Mouse (Mus musculus) gastrocnemius, postnatal 25 days (tissue): ENCODE results near the gene Sema3f. TPM values are rescaled to one million over a fixed set of nuclear protein-coding genes. Genes with fewer than 3 reads are reported as not detected.

Experiments used
- DNase-seq: peaks from one replicate; pipeline ENCODE4 v3.0.0; 2022
- total RNA-seq, 2 experiments: library from RNA; stranded (reverse); gene quantifications; 1 replicate in 1 of 2; 2 replicates in 1 of 2; pipeline ENCODE4 v1.2.3; 2021

The Sema3f gene
- total RNA-seq, 2 experiments from 2014 or later: 5.9 to 9.7 TPM

- DNase-seq: no peak
Observed at GRCm38 (mm10) chr9:107715632-107716031, 5.4 kb upstream of the Sema3f start.

GRCm38 (mm10) chr9:107714221-107714952 lies 4.1 kb upstream of the Sema3f start:
- DNase-seq: peak; percentile 49

- no peak for DNase-seq
Observed at GRCm38 (mm10) chr9:107709096-107709696, 1.1 kb downstream of the Sema3f start.

- no peak for DNase-seq
Observed at GRCm38 (mm10) chr9:107708439-107709095, 1.7 kb downstream of the Sema3f start.

- DNase-seq: no peak
Observed at GRCm38 (mm10) chr9:107707701-107708438, 2.4 kb downstream of the Sema3f start.

- DNase-seq: no peak
Observed at GRCm38 (mm10) chr9:107706781-107707211, 3.5 kb downstream of the Sema3f start.

- peak; percentile 71 for DNase-seq
Observed at GRCm38 (mm10) chr9:107703337-107704122, 6.7 kb downstream of the Sema3f start.

GRCm38 (mm10) chr9:107702606-107703185 lies 7.6 kb downstream of the Sema3f start:
- no peak for DNase-seq

- peak; percentile 78 for DNase-seq
Observed at GRCm38 (mm10) chr9:107701594-107701993, 8.7 kb downstream of the Sema3f start.

GRCm38 (mm10) chr9:107700114-107700571 lies 10.1 kb downstream of the Sema3f start:
- DNase-seq: peak; percentile 57

GRCm38 (mm10) chr9:107699376-107699980 lies 10.8 kb downstream of the Sema3f start:
- no peak for DNase-seq

GRCm38 (mm10) chr9:107698611-107699190 lies 11.6 kb downstream of the Sema3f start:
- DNase-seq: no peak

GRCm38 (mm10) chr9:107697811-107698521 lies 12.3 kb downstream of the Sema3f start:
- no peak for DNase-seq

GRCm38 (mm10) chr9:107696845-107697610 lies 13.2 kb downstream of the Sema3f start:
- no peak for DNase-seq

GRCm38 (mm10) chr9:107696106-107696479 lies 14.2 kb downstream of the Sema3f start:
- no peak for DNase-seq

GRCm38 (mm10) chr9:107695441-107696105 lies 14.7 kb downstream of the Sema3f start:
- DNase-seq: no peak

- peak; percentile 55 for DNase-seq
Observed at GRCm38 (mm10) chr9:107694627-107695026, 15.6 kb downstream of the Sema3f start.

- DNase-seq: no peak
Observed at GRCm38 (mm10) chr9:107693433-107693987, 16.8 kb downstream of the Sema3f start.
